Mouse (Mus musculus): ENCODE data around the gene Gpr108. TPM values are rescaled to one million over a fixed set of nuclear protein-coding genes. Genes with fewer than 3 reads are reported as not detected.

Gene Gpr108
- total and polyA plus RNA-seq, 2 experiments from 2014 or later: 21.3 to 24.1 TPM

DNA sequence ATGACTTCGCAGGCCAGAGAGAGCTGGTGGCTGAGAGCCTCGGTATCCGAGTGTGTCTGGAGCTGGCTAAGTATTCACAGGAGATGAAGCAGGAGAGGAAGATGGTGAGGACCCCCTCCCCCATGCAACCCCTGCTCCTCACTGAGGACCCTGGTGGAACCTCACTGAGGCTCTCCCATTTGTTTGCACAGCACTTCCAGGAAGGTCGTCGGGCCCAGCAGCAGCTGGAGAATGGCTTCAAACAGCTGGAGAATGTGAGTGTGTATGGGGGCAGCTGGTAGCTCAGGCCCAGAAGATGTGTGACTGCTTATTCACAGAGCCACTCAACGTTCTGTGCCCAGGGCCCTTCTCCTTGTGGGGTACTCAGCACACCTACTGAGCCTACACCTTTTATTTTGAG is 5.1 kb upstream of the Gpr108 start:
- Histone ChIP-seq H3K36me3 (ENCODE audit: insufficient read depth, low read length) (no peaks in the 10 kb centered on the region), H3K4me1 (ENCODE audit: insufficient read depth, low read length) (peaks cover 16% of the 10 kb centered on the region), H3K9me3 (ENCODE audit: low read length) (no peaks in the 10 kb centered on the region), H3K9ac (replicated peaks; ENCODE audit: low read length) (no peak overlapping the region), H3K27ac (no peak overlapping the region), H3K27me3 (ENCODE audit: insufficient read depth, low read length) (no peaks in the 10 kb centered on the region), H3K4me2 (ENCODE audit: low read depth, low read length) (no peak overlapping the region), H3K4me3 (ENCODE audit: low read length) (no peak overlapping the region)
- DNase-seq (ENCODE audit: low spot score) (no peak), ATAC-seq (no peak)
- no peak for TF ChIP-seq CTCF (IDR thresholded peaks at IDR 0.05; ENCODE audit: low read depth)
- WGBS: 80% methylated on average over 6 of the region's 6 CpGs

DNA sequence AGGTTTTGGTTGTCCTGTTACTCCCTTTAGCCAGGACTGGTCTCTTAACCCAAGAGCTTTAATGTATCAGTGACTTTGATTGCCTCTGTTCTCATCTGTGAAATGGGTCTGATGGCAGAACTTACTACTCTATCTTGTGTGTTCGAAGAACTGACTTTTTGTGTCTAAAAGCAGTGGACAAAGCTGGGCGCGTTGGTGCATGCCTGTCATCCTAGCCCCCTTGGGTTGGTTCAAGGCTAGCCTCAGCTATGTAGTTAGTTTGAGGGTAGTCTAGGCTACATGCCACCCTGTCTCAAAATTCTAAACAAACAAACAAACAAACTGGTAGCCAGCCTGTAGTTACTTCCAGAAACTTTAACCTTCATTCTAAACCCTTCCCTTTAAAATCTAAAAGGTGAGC is 3.2 kb upstream of the Gpr108 start:
- peaks cover 16% of the 10 kb centered on the region for H3K4me1 ChIP-seq (ENCODE audit: insufficient read depth, low read length)
- no peak overlapping the region for H3K4me3 ChIP-seq (ENCODE audit: low read length)
- DNase-seq (ENCODE audit: low spot score) (no peak), ATAC-seq (no peak)
- H3K27ac ChIP-seq: no peak overlapping the region
- H3K4me2 ChIP-seq (ENCODE audit: low read depth, low read length): no peak overlapping the region
- no peaks in the 10 kb centered on the region for H3K27me3 ChIP-seq (ENCODE audit: insufficient read depth, low read length)
- H3K36me3 ChIP-seq (ENCODE audit: insufficient read depth, low read length): no peaks in the 10 kb centered on the region
- H3K9me3 ChIP-seq (ENCODE audit: low read length): no peaks in the 10 kb centered on the region
- H3K9ac ChIP-seq (replicated peaks; ENCODE audit: low read length): no peak overlapping the region
- no peak for TF ChIP-seq CTCF (IDR thresholded peaks at IDR 0.05; ENCODE audit: low read depth)
- 96% methylated on average over 3 of the region's 3 CpGs for WGBS

DNA sequence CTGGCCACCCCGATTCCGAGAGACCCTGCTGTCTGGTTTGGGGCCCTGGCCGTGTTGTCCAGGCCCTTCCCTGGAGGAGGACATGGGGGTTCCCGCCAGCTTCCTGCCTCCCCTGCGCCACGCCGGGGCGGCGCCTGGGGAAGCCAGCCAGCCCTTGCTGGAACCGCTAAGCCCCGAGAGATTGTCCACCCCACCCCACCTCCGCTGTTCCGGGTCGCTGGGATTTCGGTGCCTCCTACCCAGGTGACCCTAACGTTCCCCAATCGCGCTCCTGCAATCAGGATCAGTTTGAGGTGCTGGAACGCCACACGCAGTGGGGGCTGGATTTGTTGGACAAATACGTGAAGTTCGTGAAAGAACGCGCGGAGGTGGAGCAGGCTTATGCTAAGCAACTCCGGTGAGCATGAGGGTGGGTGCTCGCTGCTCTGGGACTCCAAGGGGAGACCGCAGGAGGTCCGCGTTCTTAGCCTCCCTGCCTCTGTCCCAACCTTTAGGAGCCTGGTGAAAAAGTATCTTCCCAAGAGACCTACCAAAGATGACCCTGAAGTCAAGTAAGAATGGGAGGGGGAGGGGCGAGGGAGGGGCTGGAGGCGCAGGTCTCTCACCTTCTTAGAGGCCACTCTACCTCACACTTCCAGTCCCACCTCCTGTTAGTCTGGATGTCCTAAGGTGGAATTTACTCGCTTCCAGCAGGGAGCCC is 2.4 kb upstream of the Gpr108 start:
- H3K36me3 ChIP-seq (ENCODE audit: insufficient read depth, low read length): no peaks in the 10 kb centered on the region
- WGBS: 5% methylated on average over 33 of the region's 33 CpGs
- H3K4me2 ChIP-seq (ENCODE audit: low read depth, low read length): peak overlapping the region; percentile 97
- ATAC-seq: no peak
- H3K9me3 ChIP-seq (ENCODE audit: low read length): no peaks in the 10 kb centered on the region
- TF ChIP-seq CTCF (IDR thresholded peaks at IDR 0.05; ENCODE audit: low read depth): no peak
- H3K27ac ChIP-seq: no peak overlapping the region
- H3K4me3 ChIP-seq (ENCODE audit: low read length): peak overlapping the region; percentile 76
- DNase-seq (ENCODE audit: low spot score): peak; percentile 7
- H3K27me3 ChIP-seq (ENCODE audit: insufficient read depth, low read length): no peaks in the 10 kb centered on the region
- peaks cover 16% of the 10 kb centered on the region for H3K4me1 ChIP-seq (ENCODE audit: insufficient read depth, low read length)
- peak overlapping the region; percentile 47 for H3K9ac ChIP-seq (replicated peaks; ENCODE audit: low read length)

DNA sequence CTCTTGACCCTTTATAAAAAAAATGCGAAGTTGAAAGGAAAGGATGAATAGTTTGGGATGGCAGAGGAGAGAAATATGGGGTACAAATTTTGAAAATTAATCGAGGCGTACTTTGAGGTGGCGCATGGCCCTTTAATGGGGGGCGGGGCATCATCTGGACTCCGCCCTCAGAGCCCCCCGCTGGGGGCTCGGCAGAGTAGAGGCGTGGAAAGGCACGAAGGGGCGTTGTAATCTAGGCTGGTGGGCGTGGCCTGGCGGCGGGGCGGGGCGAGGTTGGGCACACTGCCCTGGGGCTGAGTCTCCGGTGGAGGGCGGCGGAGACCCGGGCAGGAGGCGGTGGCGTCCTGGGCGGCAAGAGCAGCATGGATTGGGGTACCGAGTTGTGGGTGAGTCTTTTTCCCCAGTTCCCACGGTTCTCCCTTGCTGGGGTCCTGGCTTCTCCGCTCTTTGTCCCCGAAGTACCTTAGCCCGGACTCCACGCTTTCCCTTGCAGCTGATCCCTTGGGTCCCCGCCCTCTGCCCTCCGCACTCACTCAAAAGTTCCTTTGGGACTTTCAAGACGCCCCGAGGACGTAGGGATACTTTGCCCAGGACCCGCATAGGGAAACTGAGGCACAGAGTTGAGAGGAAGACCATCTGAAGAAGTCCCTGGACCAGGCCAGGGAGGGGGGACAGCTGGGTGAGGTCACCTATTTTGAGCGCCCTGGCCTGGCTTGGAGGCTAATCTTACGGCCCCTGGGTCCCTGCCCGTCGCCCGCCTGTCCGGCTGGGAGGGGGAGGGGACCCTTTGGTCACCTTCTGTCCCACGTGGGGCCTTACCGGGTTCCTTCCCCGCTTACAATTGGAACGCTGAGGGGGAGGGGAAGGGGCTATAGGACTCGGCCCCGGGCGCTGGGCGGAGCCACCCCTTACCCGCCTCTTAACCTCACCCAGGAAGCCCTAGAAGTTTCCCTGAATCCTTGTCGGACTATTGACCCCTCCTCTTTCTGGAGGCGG is 1.2 kb upstream of the Gpr108 start, which contains the start of gene Trip10:
Gene Trip10 (plus strand): TSS at position 270 of the 996 bp plus-strand sequence.
- no peaks in the 10 kb centered on the region for H3K9me3 ChIP-seq (ENCODE audit: low read length)
- TF ChIP-seq CTCF (IDR thresholded peaks at IDR 0.05; ENCODE audit: low read depth): peak; percentile 17
- peak within 1 kb of the TSS; percentile 47 for H3K9ac ChIP-seq (replicated peaks; ENCODE audit: low read length)
- 0 out of 2 replicates have a peak, but pooled peaks have one; percentile 1 for ATAC-seq
- H3K4me2 ChIP-seq (ENCODE audit: low read depth, low read length): peak within 1 kb of the TSS; percentile 97
- H3K4me3 ChIP-seq (ENCODE audit: low read length): peak within 1 kb of the TSS; percentile 76
- under 1% methylated on average over 50 of the region's 52 CpGs for WGBS
- H3K4me1 ChIP-seq (ENCODE audit: insufficient read depth, low read length): peaks cover 16% of the 10 kb centered on the region
- H3K27ac ChIP-seq: peak within 1 kb of the TSS; percentile 84
- DNase-seq (ENCODE audit: low spot score): peak; percentile 89
- no peaks in the 10 kb centered on the region for H3K36me3 ChIP-seq (ENCODE audit: insufficient read depth, low read length)
- H3K27me3 ChIP-seq (ENCODE audit: insufficient read depth, low read length): no peaks in the 10 kb centered on the region

DNA sequence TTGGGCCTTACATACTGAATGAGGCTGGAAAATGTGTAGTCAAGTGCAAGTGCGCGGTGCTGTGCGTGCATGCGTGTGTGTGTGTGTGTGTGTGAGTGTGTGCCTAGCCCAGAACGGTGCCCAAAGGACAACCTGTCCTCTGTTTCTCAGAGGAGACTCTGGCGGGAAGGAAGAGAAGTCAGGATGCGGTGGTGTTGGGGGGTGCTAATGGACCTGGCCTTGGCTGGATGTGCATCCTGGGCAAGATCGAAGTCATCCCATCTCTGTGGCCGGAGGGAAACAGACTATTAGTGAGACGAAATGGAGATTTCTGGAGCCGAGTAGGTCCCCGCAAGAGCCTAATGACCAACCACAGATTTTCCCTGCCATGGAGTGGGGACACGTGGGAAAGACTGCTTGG is 525 bp upstream of the Gpr108 start:
- peaks cover 16% of the 10 kb centered on the region for H3K4me1 ChIP-seq (ENCODE audit: insufficient read depth, low read length)

DNA sequence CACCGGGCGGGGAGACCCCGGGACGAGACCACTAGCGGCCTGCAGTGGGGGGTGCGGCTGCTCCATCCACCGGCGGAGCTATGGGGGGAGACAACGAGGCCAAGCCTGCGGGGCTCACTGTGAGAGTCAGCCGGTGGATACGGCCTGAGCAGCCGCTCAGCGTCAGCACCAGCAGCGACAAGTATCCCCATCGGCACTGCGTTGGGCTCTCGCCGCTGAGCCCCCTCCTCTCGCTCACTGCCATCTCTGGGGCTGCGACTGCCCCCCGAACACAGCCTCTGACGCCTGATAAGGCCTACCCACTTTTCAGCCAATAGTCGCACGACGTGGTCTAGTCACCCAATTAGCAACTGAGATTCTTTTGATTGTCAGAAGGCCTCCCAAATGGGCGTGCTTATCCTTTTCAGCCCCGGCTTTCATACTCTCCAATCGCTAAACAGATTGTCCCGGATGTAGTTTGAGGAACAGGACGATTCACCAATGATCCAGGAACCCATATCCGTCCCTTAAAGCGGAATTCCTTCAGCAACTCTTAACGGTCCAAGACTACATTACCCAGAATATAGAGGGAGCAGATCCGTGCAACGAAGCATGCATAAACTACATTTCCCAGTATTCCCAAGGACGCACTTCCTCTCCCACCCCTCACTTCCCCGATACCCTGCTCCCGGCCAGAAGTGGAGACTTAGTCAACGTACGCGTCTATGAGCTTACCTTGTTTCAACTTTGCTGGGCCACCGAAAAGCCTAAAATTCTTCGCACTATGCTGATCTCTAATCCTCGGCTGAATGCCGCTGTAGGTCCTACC is 649 bp downstream of the Gpr108 start:
- Histone ChIP-seq H3K27me3 (ENCODE audit: insufficient read depth, low read length) (no peaks in the 10 kb centered on the region), H3K4me1 (ENCODE audit: insufficient read depth, low read length) (peaks cover 16% of the 10 kb centered on the region), H3K27ac (peak overlapping the region; percentile 99), H3K36me3 (ENCODE audit: insufficient read depth, low read length) (no peaks in the 10 kb centered on the region), H3K4me2 (ENCODE audit: low read depth, low read length) (peak overlapping the region; percentile 97), H3K4me3 (ENCODE audit: low read length) (peak overlapping the region; percentile 76), H3K9me3 (ENCODE audit: low read length) (no peaks in the 10 kb centered on the region), H3K9ac (replicated peaks; ENCODE audit: low read length) (peak overlapping the region; percentile 81)
- ATAC-seq (peak; percentile 96), DNase-seq (ENCODE audit: low spot score) (peak; percentile 99)
- WGBS: under 1% methylated on average over 45 of the region's 46 CpGs
- peak; percentile 40; the same call in 1 of the 2 replicates for TF ChIP-seq CTCF (IDR thresholded peaks at IDR 0.05; ENCODE audit: low read depth)

More for the DNA sequence above, 525 bp upstream of the Gpr108 start:
- Histone ChIP-seq H3K9me3 (ENCODE audit: low read length) (no peaks in the 10 kb centered on the region), H3K9ac (replicated peaks; ENCODE audit: low read length) (peak overlapping the region; percentile 47), H3K4me2 (ENCODE audit: low read depth, low read length) (peak overlapping the region; percentile 97), H3K27me3 (ENCODE audit: insufficient read depth, low read length) (no peaks in the 10 kb centered on the region), H3K27ac (peak overlapping the region; percentile 84), H3K36me3 (ENCODE audit: insufficient read depth, low read length) (no peaks in the 10 kb centered on the region), H3K4me3 (ENCODE audit: low read length) (peak overlapping the region; percentile 76)
- 9% methylated on average over 13 of the region's 13 CpGs for WGBS
- peak; percentile 3 for DNase-seq (ENCODE audit: low spot score)
- no peak for TF ChIP-seq CTCF (IDR thresholded peaks at IDR 0.05; ENCODE audit: low read depth)
- no peak for ATAC-seq

Data from hindbrain, postnatal 0 days (tissue).